Mouse (Mus musculus): ENCODE results near the gene Arhgef15.

- TF ChIP-seq POLR2A (IDR thresholded peaks at IDR 0.05; ENCODE audit: borderline replicate concordance, control insufficient read depth, low read depth, low read length) = no peak
- no peak for TF ChIP-seq CTCF (IDR thresholded peaks at IDR 0.05; ENCODE audit: control insufficient read depth, insufficient read depth, low read length)
These were observed 1.2 kb downstream of the Arhgef15 start for GRCm38 (mm10) chr11:68956107-68956506.

All from bone marrow, adult 2 months (tissue).